Mouse (Mus musculus) testis, adult 2 months (tissue): ENCODE data around the gene Gjb4. TPM values are rescaled to one million over a fixed set of nuclear protein-coding genes. Genes with fewer than 3 reads are reported as not detected.
A peak's percentile ranks its signal among the peaks of the same experiment; 100 is the strongest.

Source experiments
- H3K27ac ChIP-seq: fragments of 200-500 bp; 2 replicates; pipeline ENCODE4 v1.5.1; 2012; ENCODE audit warnings: low read depth, low read length; ENCODE audit not compliant: control insufficient read depth, insufficient read depth
- H3K27me3 ChIP-seq: fragments of 200-500 bp; 2 replicates; pipeline ENCODE4 v1.6.1; 2012; ENCODE audit warnings: mild to moderate bottlenecking, low read length, moderate library complexity; ENCODE audit not compliant: control insufficient read depth, insufficient read depth
- H3K36me3 ChIP-seq: fragments of 200-500 bp; 2 replicates; pipeline ENCODE4 v1.6.1; 2012; ENCODE audit warnings: mild to moderate bottlenecking, low read length; ENCODE audit not compliant: control insufficient read depth, insufficient read depth
- H3K4me1 ChIP-seq: fragments of 200-500 bp; 2 replicates; pipeline ENCODE4 v1.6.1; 2012; ENCODE audit warnings: low read length; ENCODE audit not compliant: control insufficient read depth, insufficient read depth
- H3K4me3 ChIP-seq: fragments of 200-500 bp; 2 replicates; pipeline ENCODE4 v1.5.1; 2012; ENCODE audit warnings: low read depth, mild to moderate bottlenecking, low read length, moderate library complexity, mixed read lengths; ENCODE audit not compliant: control insufficient read depth
- CTCF ChIP-seq: fragments of 200-500 bp; IDR thresholded peaks from 2 replicates; pipeline ENCODE4 v1.5.1; 2012; ENCODE audit warnings: low read depth, mild to moderate bottlenecking, inconsistent platforms, low read length, moderate library complexity; ENCODE audit not compliant: control insufficient read depth, insufficient read depth, insufficient replicate concordance
- POLR2A ChIP-seq: fragments of 200-500 bp; IDR thresholded peaks from 2 replicates; pipeline ENCODE4 v1.6.1; 2012; ENCODE audit warnings: low read depth, mild to moderate bottlenecking, inconsistent platforms, low read length, moderate library complexity; ENCODE audit not compliant: control insufficient read depth
- polyA plus RNA-seq: library from polyadenylated mRNA; depleted of rRNA; stranded (reverse); fragments of >200 nt; gene quantifications from 2 replicates; pipeline ENCODE4 v1.2.3, GENCODE M21; 2012; rRNA removed

Gjb4 gene
- not detected in 2 replicates for polyA plus RNA-seq

DNA sequence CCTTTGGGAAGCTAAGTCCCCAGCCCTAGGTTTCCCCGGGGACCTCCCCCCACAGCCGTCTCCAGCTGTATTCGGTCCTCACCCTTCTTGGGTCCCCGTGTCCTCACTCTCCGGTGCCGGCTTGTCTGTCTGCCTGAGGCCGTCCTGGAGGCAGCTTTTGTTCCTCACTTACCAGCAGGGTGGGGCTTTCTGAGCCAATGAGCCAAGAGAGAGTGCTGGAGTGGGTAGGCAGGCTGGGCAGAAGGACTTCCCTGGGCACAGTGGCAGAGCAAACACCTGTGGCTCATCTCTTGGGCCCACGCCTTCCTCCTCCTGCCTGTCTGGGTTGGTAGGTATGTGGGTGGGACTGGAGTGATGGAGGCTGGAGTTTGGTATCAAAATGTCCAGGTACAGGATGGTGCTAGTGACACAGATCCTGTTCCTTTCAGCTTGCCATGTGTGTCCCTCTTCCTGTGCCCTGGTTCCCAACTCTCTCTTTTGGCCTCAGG, at the start of gene Gjb4:
Gene Gjb4 (minus strand): TSS at position 131 of the 488 bp plus-strand sequence.
- H3K36me3 ChIP-seq = no peaks in the 10 kb centered on the region

GRCm38 (mm10) chr4:127402614-127403013, 48.7 kb upstream of the Gjb4 start:
- H3K27ac ChIP-seq = no peak overlapping the region
- no peaks in the 10 kb centered on the region for H3K36me3 ChIP-seq
- no peaks in the 10 kb centered on the region for H3K4me1 ChIP-seq
- no peaks in the 10 kb centered on the region for H3K27me3 ChIP-seq
- TF ChIP-seq CTCF (no peak), POLR2A (no peak)
- H3K4me3 ChIP-seq = no peak overlapping the region

More for the DNA sequence above, at the start of gene Gjb4:
- no peak within 1 kb of the TSS for H3K27ac ChIP-seq
- H3K4me3 ChIP-seq = no peak within 1 kb of the TSS
- no peaks in the 10 kb centered on the region for H3K27me3 ChIP-seq
- no peaks in the 10 kb centered on the region for H3K4me1 ChIP-seq
- TF ChIP-seq CTCF (no peak), POLR2A (no peak)

DNA sequence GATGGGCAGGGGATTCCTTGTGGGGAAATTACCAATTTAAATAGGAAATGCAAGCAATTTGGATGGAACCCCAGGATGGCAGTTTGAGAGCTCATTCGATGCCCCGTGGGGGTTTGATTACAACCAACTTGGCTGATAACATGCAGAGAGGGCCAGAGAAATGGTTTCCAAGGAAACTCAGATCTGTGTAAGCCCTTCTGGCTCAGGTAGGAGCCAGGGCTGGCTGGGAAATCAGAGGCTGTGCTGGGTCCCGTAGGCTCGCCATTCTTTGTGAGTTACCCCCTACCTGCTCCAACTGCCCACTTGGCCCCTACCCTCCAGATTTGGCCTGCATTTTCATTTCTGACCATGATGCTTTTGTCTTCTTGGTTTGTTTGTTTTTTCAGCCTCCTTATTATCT, 48.3 kb upstream of the Gjb4 start:
- Histone ChIP-seq H3K4me3 (no peak overlapping the region), H3K27ac (no peak overlapping the region), H3K36me3 (no peaks in the 10 kb centered on the region), H3K4me1 (no peaks in the 10 kb centered on the region), H3K27me3 (no peaks in the 10 kb centered on the region)
- TF ChIP-seq CTCF (no peak), POLR2A (no peak)

DNA sequence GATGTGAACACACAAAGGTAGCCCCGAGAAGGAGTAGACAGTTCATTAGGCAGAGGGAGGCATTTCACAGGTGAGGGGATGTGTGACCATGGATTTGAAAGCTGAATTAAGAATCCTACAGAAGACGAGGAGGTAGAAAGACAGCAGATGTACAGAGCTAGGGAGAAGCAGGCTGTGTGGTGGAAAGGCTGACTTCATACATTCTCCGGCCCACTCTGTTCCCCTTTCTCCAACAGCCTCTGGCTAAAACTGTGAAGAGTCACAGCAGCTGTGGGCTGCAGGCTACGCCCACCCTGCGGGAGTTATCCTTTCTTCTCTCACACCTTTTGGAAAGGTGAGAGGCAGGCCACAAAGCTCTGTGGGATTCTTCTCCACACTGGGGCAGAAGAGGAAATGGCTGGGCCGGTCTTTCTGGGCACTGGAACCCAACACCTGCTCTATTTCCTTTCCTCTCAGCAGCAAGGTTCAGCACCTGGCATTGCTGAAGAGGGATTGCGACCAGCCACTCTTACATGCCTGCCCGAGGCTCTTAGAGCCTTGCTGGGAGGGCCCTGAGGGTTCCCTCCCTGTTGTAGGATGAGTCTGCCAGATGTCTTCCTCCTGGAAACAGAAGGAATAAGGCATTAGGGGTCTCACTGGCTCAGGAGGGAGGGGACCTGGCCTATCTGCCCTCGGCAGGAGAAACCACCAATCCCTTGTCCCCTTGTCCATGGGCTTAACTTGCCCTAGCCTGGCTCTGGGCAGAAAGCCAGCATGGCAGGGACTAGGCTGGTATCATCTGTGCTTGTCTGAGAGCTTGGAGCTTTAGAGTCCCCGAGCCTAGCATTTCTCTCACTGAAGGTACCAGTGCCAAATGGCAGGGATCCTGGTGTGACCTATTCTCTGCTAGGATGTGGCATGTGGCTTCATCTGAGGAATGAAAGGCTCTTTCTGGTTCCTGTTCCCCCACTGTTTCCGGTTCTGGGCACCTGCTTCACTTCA, 46.6 kb upstream of the Gjb4 start:
- Histone ChIP-seq H3K27ac (no peak overlapping the region), H3K4me1 (no peaks in the 10 kb centered on the region)

GRCm38 (mm10) chr4:127395591-127395990, 41.7 kb upstream of the Gjb4 start:
- H3K4me1 ChIP-seq = no peaks in the 10 kb centered on the region
- no peak overlapping the region for H3K27ac ChIP-seq
- no peak for TF ChIP-seq CTCF
- TF ChIP-seq POLR2A = no peak
- no peaks in the 10 kb centered on the region for H3K36me3 ChIP-seq
- no peaks in the 10 kb centered on the region for H3K27me3 ChIP-seq
- no peak overlapping the region for H3K4me3 ChIP-seq

More for the DNA sequence above, 46.6 kb upstream of the Gjb4 start:
- no peak for TF ChIP-seq POLR2A
- TF ChIP-seq CTCF = no peak
- Histone ChIP-seq H3K27me3 (no peaks in the 10 kb centered on the region), H3K4me3 (no peak overlapping the region), H3K36me3 (no peaks in the 10 kb centered on the region)

DNA sequence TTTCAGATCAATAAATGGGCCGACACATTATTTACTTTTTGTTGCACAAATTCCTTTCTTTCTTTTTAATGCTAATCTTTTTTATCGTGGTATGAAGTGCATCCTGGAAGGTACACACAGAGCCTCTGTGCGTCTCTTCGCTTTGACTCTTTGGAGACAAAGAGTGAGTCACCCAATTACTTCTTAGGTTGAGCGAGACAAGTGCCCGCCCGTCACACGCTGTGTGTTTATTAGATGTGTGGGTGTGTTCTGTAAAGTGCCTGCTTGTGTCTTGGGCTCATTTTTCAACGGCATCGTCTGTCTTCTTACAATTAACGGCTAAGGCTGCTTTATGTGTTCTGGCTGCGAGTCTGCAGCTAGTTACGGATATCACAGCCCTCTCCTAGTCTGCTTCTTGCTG, 35.8 kb upstream of the Gjb4 start:
- H3K4me3 ChIP-seq = no peak overlapping the region
- TF ChIP-seq POLR2A = no peak
- TF ChIP-seq CTCF = no peak
- H3K27ac ChIP-seq = no peak overlapping the region
- no peaks in the 10 kb centered on the region for H3K27me3 ChIP-seq
- no peaks in the 10 kb centered on the region for H3K36me3 ChIP-seq
- H3K4me1 ChIP-seq = no peaks in the 10 kb centered on the region; the same call in 1 of the 2 replicates

DNA sequence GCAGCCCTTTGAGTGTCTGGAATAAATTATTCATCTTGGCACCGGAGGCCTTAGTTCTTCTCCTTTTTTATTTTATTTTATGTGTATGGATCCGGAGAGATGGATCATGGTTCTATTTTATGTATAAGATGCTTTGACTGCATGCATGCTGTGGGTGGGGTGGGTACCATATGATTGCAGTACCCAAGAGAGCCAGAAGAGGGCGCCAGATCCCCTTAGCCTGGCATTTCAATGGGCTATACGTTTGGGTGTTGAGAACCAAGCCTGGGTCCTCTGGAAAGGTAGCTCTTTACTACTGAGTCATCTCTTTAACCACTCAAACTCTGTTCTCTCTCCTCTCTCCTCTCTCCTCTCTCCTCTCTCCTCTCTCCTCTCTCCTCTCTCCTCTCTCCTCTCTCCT, 23.5 kb upstream of the Gjb4 start:
- H3K27me3 ChIP-seq = no peaks in the 10 kb centered on the region
- H3K36me3 ChIP-seq = no peaks in the 10 kb centered on the region
- H3K4me1 ChIP-seq = no peaks in the 10 kb centered on the region
- TF ChIP-seq POLR2A (no peak), CTCF (peak; percentile 90; the same call in 1 of the 2 replicates)
- no peak overlapping the region for H3K4me3 ChIP-seq
- H3K27ac ChIP-seq = no peak overlapping the region
